Mouse (Mus musculus) spleen, adult 2 months (tissue): ENCODE data around the gene Cpsf2. TPM values are rescaled to one million over a fixed set of nuclear protein-coding genes. Genes with fewer than 3 reads are reported as not detected.

Experiments
- DNase-seq, 2 experiments: peaks; one replicate each; pipeline versions ENCODE4 v3.0.0 to v3.0.0-alpha.2; 2012 to 2021; ENCODE audit warnings: low spot score in 2 of 2, low read depth in 1 of 2
- H3K27ac ChIP-seq: fragments of 200-500 bp; 2 replicates; pipeline ENCODE4 v1.5.1; 2012; ENCODE audit warnings: low read length, inconsistent platforms; ENCODE audit not compliant: insufficient read depth
- H3K27me3 ChIP-seq: fragments of 200-500 bp; 2 replicates; pipeline ENCODE4 v1.6.1; 2012; ENCODE audit warnings: mild to moderate bottlenecking, moderate library complexity, low read length, inconsistent platforms; ENCODE audit not compliant: control insufficient read depth, insufficient read depth
- H3K36me3 ChIP-seq: fragments of 200-500 bp; 2 replicates; pipeline ENCODE4 v1.6.1; 2012; ENCODE audit warnings: mild to moderate bottlenecking, low read length, inconsistent platforms; ENCODE audit not compliant: control insufficient read depth, insufficient read depth
- H3K4me1 ChIP-seq: fragments of 200-500 bp; 2 replicates; pipeline ENCODE4 v1.6.1; 2011; ENCODE audit warnings: inconsistent platforms; ENCODE audit not compliant: control insufficient read depth, insufficient read depth, insufficient read length
- H3K4me3 ChIP-seq: fragments of 200-500 bp; 2 replicates; pipeline ENCODE4 v1.5.1; 2011; ENCODE audit warnings: mild to moderate bottlenecking, inconsistent platforms; ENCODE audit not compliant: insufficient read depth, insufficient read length; ENCODE audit errors: extremely low read depth
- CTCF ChIP-seq: fragments of 200-500 bp; IDR thresholded peaks from 2 replicates; pipeline ENCODE4 v1.5.1; 2011; ENCODE audit warnings: mild to moderate bottlenecking, inconsistent platforms; ENCODE audit not compliant: insufficient read depth, insufficient read length, insufficient replicate concordance; ENCODE audit errors: extremely low read depth
- POLR2A ChIP-seq: fragments of 200-500 bp; IDR thresholded peaks from 2 replicates; pipeline ENCODE4 v1.6.1; 2011; ENCODE audit warnings: low read depth, low read length, inconsistent platforms
- WGBS: fragments of 180-500 bp; shearing (Covaris S2); methylation state at CpG from one replicate; pipeline ENCODE4 v1.1.7; 2018; 5-methylcytosine and 5-hydroxymethylcytosine counted together
- polyA plus RNA-seq: library from polyadenylated mRNA; depleted of rRNA; stranded (reverse); fragments of >200 nt; gene quantifications from 2 replicates; pipeline ENCODE4 v1.2.3, GENCODE M21; 2012; rRNA removed

The Cpsf2 gene
- polyA plus RNA-seq, 1 experiment: 3.6 TPM

- H3K4me3 ChIP-seq: no peak overlapping the region
- no peak for TF ChIP-seq POLR2A
- TF ChIP-seq CTCF: no peak
- H3K27ac ChIP-seq: no peak overlapping the region
- H3K4me1 ChIP-seq: no peaks in the 10 kb centered on the region
- no peaks in the 10 kb centered on the region for H3K36me3 ChIP-seq
- no peaks in the 10 kb centered on the region for H3K27me3 ChIP-seq
- WGBS: 91% methylated on average over 10 of the region's 10 CpGs
- no peak for DNase-seq
Measured at GRCm38 (mm10) chr12:102055758-102056157, 80.0 kb downstream of the Cpsf2 start.

Other genes starting within 250 kb of the Cpsf2 start
- gene Fbln5, start 156.9 kb upstream of the Cpsf2 start, polyA plus RNA-seq: 60.5 and 64.2 TPM in 2 replicates
- gene Trip11, start 62.7 kb upstream of the Cpsf2 start, polyA plus RNA-seq: 2.5 and 3.3 TPM in 2 replicates
- gene Atxn3, start 17.7 kb upstream of the Cpsf2 start, polyA plus RNA-seq: 2.4 and 3.0 TPM in 2 replicates
- gene Slc24a4, start 152.7 kb downstream of the Cpsf2 start, polyA plus RNA-seq: not detected in 2 replicates